Mouse (Mus musculus) liver, embryonic 14.5 days (tissue): ENCODE data around the gene Plin2. TPM values are rescaled to one million over a fixed set of nuclear protein-coding genes. Genes with fewer than 3 reads are reported as not detected.
A peak's percentile ranks its signal among the peaks of the same experiment; 100 is the strongest.

Experiments used
- ATAC-seq: fragments of 200-750 bp; cut with Nextera tagmentation; 2 replicates; pipeline ENCODE4 v1.8.0; 2017; ENCODE audit warnings: moderate number of reproducible peaks, mild to moderate bottlenecking, moderate library complexity; ENCODE audit not compliant: insufficient read depth
- DNase-seq, 3 experiments: peaks; one replicate each; pipeline ENCODE4 v3.0.0-alpha.2; 2012 to 2013; ENCODE audit warnings: low read depth in 3 of 3, low spot score in 3 of 3
- H3K27ac ChIP-seq: fragments of 300-500 bp; sonication (generic); 2 replicates; pipeline ENCODE4 v1.5.1; 2014; ENCODE audit warnings: moderate library complexity, mild to moderate bottlenecking, control low read depth, inconsistent platforms
- H3K27me3 ChIP-seq: fragments of 300-500 bp; sonication (generic); 2 replicates; pipeline ENCODE4 v1.6.1; 2014; ENCODE audit warnings: mild to moderate bottlenecking, low read length, moderate library complexity; ENCODE audit not compliant: control insufficient read depth, insufficient read depth
- H3K36me3 ChIP-seq: fragments of 300-500 bp; sonication (generic); replicated peaks from 2 replicates; pipeline ENCODE4 v1.6.1; 2014; ENCODE audit warnings: low read depth; ENCODE audit not compliant: control insufficient read depth, insufficient read depth
- H3K4me1 ChIP-seq, 2 experiments: fragments of 200-500 bp in 1 of 2; fragments of 300-500 bp in 1 of 2; sonication (generic) in 1 of 2; replicated peaks; 2 replicates each; pipeline ENCODE4 v1.6.1; 2012 to 2014; ENCODE audit warnings: antibody characterized with exemption in 1 of 2, inconsistent platforms in 1 of 2, low read length in 1 of 2; ENCODE audit not compliant: control insufficient read depth in 2 of 2, insufficient read depth in 2 of 2
- H3K4me2 ChIP-seq: fragments of 300-500 bp; sonication (generic); 2 replicates; pipeline ENCODE4 v1.6.1; 2014; ENCODE audit warnings: low read depth, mild to moderate bottlenecking, control low read depth, moderate library complexity
- H3K4me3 ChIP-seq, 2 experiments: fragments of 200-500 bp in 1 of 2; fragments of 300-500 bp in 1 of 2; sonication (generic) in 1 of 2; 2 replicates each; pipeline ENCODE4 v1.5.1; 2012 to 2014; ENCODE audit warnings: low read depth in 2 of 2, low read length in 2 of 2, mild to moderate bottlenecking in 2 of 2, control low read depth in 1 of 2, inconsistent platforms in 1 of 2, moderate library complexity in 1 of 2; ENCODE audit not compliant: insufficient read depth in 1 of 2
- H3K9ac ChIP-seq: fragments of 300-500 bp; sonication (generic); replicated peaks from 2 replicates; pipeline ENCODE4 v1.6.1; 2014; ENCODE audit warnings: mild to moderate bottlenecking, control low read depth, moderate library complexity
- H3K9me3 ChIP-seq: fragments of 300-500 bp; sonication (generic); 2 replicates; pipeline ENCODE4 v1.6.1; 2016; ENCODE audit warnings: low read length, mixed read lengths; ENCODE audit not compliant: control insufficient read depth
- CTCF ChIP-seq: IDR thresholded peaks from 2 replicates; pipeline ENCODE4 v1.5.1; 2016; ENCODE audit warnings: antibody characterized with exemption, low read depth, control low read depth
- EP300 ChIP-seq: IDR thresholded peaks from 2 replicates; pipeline ENCODE4 v1.6.1; 2016; ENCODE audit warnings: antibody characterized with exemption, low read depth
- WGBS: fragments of 180-500 bp; shearing (Covaris S2); extraction: QIAGEN DNeasy Blood & Tissue Kit; methylation state at CpG from one replicate; pipeline ENCODE4 v1.1.7; 2014; ENCODE audit not compliant: insufficient replicate concordance; 5-methylcytosine and 5-hydroxymethylcytosine counted together
- polyA plus RNA-seq, 2 experiments: library from polyadenylated mRNA; depleted of rRNA in 1 of 2; stranded (reverse) in 1 of 2; unstranded in 1 of 2; fragments of >200 nt; fragmentation: Nextera tagmentation in 1 of 2; extraction: Ambion mirVana in 1 of 2; gene quantifications; 2 replicates each; pipeline versions ENCODE4 v1.2.1 to v1.2.3; 2012 to 2014

Gene Plin2
- 89.7 and 108 TPM in 2 replicates for polyA plus RNA-seq (2012; rRNA removed)
- 159 and 166 TPM in 2 replicates for polyA plus RNA-seq (2014; fragmentation: Nextera tagmentation; extraction: Ambion mirVana)

DNA sequence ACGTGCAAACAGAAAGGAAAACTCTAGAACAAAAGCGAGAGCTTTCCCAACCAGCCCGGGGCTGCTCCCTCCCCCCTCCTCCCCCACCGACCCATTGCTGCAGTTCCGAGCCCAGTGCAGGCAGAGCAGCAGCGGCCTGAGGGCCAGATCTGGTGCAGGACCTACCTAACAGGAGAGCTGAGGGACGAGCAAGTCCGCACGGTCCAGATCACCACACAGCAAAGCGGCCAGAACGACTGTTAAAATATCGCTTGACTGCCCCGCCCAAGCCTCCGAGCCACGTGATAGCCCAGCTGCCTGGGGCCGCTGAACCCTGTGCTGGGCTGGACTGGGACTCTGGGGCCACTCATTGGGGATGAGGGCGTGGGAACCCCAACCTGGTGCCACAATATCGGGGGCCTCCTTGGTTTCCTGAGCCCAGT lies at the start of gene Plin2:
Plin2 (minus strand) TSS at position 281 of the 422 bp plus-strand sequence.
- H3K27me3 ChIP-seq, result no peaks in the 10 kb centered on the region
- peak within 1 kb of the TSS; percentile 96 for H3K27ac ChIP-seq
- under 1% methylated on average over 18 of the region's 18 CpGs for WGBS
- peak; percentile 82 for ATAC-seq
- peaks cover 34% of the 10 kb centered on the region for H3K36me3 ChIP-seq
- H3K4me1 ChIP-seq, result peaks cover 71 to 72% of the 10 kb centered on the region in 2 experiments
- peak within 1 kb of the TSS; percentile 93 for H3K4me3 ChIP-seq
- H3K9ac ChIP-seq, result peak within 1 kb of the TSS; percentile 98
- no peak for TF ChIP-seq CTCF
- TF ChIP-seq EP300, result 0 out of 2 replicates have a peak, but pooled peaks have one; percentile 34
- DNase-seq, result peak; percentile 73 to 74 (median 74)
- no peaks in the 10 kb centered on the region for H3K9me3 ChIP-seq
- peak within 1 kb of the TSS; percentile 70 for H3K4me2 ChIP-seq

DNA sequence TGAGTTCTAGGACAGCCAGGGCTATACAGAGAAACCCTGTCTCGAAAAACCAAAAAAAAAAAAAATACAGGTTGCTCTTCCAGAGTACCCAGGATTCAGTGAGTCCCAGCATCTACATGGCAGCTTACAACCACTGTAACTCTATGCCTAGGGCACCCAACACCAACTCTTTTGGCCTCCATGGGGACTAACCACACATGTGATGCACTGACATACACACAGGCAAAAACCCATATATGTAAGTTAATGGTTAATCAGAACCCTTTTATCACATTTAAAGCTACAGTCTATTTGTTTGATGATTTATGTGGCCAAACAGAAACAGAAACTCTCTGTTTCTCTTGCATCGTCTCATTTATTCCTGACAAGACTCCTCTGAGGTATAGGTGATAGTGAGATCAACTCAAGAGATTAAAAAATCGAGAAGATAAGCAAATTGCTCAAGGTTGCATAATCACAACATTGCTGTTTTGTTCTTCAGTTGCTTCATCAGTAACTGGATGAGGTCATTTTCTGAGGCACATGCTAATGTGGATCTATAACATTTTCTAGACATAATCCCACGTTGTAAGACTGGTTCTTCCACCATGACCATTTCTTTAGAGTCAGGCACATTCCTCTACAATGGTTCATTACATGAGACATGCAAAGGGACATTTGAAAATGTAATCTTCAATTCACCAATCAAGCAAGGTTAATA lies 49.2 kb upstream of the Plin2 start:
- H3K9ac ChIP-seq, result no peak overlapping the region
- TF ChIP-seq EP300 (no peak), CTCF (no peak)
- 47% methylated on average over 4 of the region's 4 CpGs for WGBS

DNA sequence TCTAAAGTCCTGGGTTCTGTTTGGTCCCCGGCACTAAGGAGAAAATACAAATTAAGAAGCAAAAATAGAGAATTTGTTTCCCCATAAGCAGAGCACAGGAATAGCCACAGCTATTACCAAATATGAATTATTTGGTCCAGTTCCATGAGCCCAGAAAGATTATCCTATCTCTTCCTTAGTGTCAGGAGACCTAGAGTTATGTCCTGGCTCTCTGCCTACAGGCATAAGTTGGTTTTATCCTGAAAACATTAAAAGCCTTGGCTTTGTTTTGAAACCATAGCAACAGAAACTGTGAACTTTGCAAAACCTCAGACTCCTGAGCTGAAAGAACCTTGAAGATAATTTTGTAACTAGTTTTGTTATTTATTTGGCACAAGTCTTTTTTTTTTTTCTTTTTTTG lies 47.3 kb upstream of the Plin2 start:
- TF ChIP-seq EP300 (no peak), CTCF (no peak)
- WGBS, result 61% methylated on average over 1 of the region's 1 CpGs
- DNase-seq (no peak), ATAC-seq (no peak)
- H3K9ac ChIP-seq, result no peak overlapping the region
- H3K27me3 ChIP-seq, result no peaks in the 10 kb centered on the region
- no peak overlapping the region for H3K4me2 ChIP-seq
- no peaks in the 10 kb centered on the region for H3K9me3 ChIP-seq
- H3K4me3 ChIP-seq, result no peak overlapping the region
- H3K4me1 ChIP-seq, result no peaks in the 10 kb centered on the region; a peak in 1 of 4 replicates
- no peak overlapping the region for H3K27ac ChIP-seq
- H3K36me3 ChIP-seq, result no peaks in the 10 kb centered on the region

More for the DNA sequence above, 49.2 kb upstream of the Plin2 start:
- Histone ChIP-seq H3K9me3 (no peaks in the 10 kb centered on the region), H3K36me3 (no peaks in the 10 kb centered on the region), H3K27ac (no peak overlapping the region), H3K27me3 (no peaks in the 10 kb centered on the region), H3K4me3 (no peak overlapping the region), H3K4me2 (no peak overlapping the region), H3K4me1 (no peaks in the 10 kb centered on the region; a peak in 1 of 4 replicates)
- ATAC-seq (no peak), DNase-seq (no peak)

DNA sequence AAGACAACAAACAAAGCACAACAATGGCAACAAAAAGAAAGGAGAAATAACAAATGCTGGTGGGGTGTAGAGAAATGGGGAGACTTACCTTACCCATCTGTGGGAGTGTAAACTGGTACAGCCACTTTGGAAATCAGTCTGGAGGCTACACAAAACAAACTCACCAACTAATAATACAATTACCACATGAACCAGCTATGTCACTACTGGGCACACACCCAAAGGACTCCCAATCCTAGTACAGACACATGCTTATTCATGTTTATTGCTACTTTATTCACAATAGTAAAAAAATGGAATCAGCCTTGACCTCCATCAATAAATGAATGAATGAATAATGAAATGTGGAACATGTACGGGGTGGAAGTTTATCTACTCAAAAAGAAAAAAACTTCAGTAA lies 45.5 kb upstream of the Plin2 start:
- Histone ChIP-seq H3K27ac (no peak overlapping the region), H3K4me1 (no peaks in the 10 kb centered on the region; a peak in 1 of 4 replicates), H3K4me3 (no peak overlapping the region), H3K9ac (no peak overlapping the region), H3K9me3 (no peaks in the 10 kb centered on the region), H3K4me2 (no peak overlapping the region), H3K27me3 (no peaks in the 10 kb centered on the region), H3K36me3 (no peaks in the 10 kb centered on the region)
- DNase-seq (no peak), ATAC-seq (no peak)
- whole genome bisulfite sequencing, result 64% methylated on average over 1 of the region's 1 CpGs
- TF ChIP-seq CTCF (no peak), EP300 (no peak)

DNA sequence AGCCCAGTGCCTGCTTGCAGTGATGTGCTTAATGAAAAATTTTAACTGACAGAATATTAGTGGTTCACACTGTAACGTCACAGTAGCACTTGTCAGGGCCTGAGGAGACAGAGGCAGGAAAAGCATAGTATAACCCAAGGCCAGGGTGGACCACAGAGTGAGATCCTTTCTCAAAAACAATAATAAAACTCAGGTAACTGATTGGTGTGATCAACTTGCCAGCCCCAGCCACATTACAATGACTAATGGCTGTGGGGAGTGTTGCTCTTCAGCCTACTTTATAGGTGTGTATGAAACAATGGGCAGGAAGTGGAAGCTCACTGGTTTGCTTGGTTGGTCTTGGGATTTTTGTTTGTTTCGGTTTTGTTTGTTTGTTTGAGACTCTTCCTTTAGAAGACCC lies 43.7 kb upstream of the Plin2 start:
- TF ChIP-seq CTCF, result no peak
- TF ChIP-seq EP300, result no peak
- H3K27me3 ChIP-seq, result no peaks in the 10 kb centered on the region
- no peaks in the 10 kb centered on the region for H3K9me3 ChIP-seq
- no peak for ATAC-seq
- H3K9ac ChIP-seq, result no peak overlapping the region
- H3K4me2 ChIP-seq, result no peak overlapping the region
- H3K27ac ChIP-seq, result no peak overlapping the region
- DNase-seq, result no peak
- WGBS, result 60% methylated on average over 2 of the region's 2 CpGs
- H3K4me3 ChIP-seq, result no peak overlapping the region
- no peaks in the 10 kb centered on the region; a peak in 1 of 4 replicates for H3K4me1 ChIP-seq
- no peaks in the 10 kb centered on the region for H3K36me3 ChIP-seq
